Mouse (Mus musculus): ENCODE measurements at regions not wholly inside any gene's neighbourhood (a gene's known extent, or its start where the extent isn't known, plus 50 kb on each side); places are given as distances from the start of the nearest gene placed in this dataset.

- DNase-seq (ENCODE audit: low spot score in 2 of 2), result no peak
These were observed 226.0 kb upstream of the Fam241a start for GRCm38 (mm10) chr3:128122111-128122510.

GRCm38 (mm10) chr3:128120647-128121440, 224.7 kb upstream of the Fam241a start:
- DNase-seq (ENCODE audit: low spot score in 2 of 2), result no peak

GRCm38 (mm10) chr3:128113209-128113608, 217.1 kb upstream of the Fam241a start:
- DNase-seq (ENCODE audit: low spot score in 2 of 2), result no peak

DNA sequence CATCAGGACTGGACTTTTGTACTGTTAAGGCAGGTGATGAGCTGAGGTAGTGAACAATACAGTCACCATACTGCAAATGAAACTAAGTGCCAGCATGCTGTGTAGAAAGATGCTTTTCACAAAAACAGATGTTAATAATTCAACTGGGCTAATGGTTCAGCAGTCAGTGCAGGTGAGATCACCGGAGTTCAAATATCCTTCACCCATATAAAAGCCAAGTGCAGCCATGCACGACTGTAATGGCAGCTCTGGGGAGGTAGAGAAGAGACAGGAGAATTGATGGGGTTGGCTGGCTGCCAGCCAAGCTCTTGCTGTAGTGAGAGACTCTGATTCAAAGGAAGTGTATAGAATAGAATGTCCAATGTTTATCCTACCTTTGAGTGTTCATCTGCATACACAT, 214.3 kb upstream of the Fam241a start:
- DNase-seq (ENCODE audit: low spot score in 2 of 2), result no peak

DNA sequence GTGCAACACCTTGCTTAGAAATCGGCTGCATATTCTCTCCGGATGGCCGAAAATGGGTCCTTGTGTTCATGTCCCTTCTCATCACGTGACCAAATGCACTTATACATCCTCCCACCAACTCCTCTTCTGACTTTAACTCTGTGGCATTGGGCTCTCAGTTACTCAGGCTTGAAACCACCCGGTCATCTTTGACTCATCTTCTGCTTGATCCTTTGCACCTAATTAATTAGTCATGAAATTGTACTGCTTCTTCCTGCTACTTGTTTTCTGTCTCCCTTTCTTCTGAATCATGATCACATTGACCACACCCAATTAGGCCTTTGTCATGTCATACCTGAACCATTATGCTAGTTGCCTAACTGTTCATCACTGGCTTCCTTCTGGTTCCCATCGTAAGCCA, 208.4 kb upstream of the Fam241a start:
- no peak for DNase-seq (ENCODE audit: low spot score in 2 of 2)

DNA sequence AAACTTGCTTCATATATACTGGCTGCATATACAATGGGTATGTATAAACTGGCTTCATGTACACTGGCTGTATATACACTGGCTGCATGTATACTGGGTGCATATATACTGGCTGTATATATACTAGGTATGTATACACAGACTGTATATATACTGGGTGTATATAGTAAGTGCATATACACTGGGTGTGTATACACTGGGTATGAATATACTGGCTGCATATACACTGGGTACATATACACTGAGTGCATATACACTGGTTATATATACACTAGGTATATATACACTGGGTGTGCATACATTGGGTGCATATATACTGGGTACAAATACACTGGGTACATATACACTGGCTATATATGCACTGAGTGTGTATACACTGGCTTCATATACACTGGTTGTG, 196.9 kb upstream of the Fam241a start:
- DNase-seq (ENCODE audit: low spot score in 2 of 2), result no peak

DNA sequence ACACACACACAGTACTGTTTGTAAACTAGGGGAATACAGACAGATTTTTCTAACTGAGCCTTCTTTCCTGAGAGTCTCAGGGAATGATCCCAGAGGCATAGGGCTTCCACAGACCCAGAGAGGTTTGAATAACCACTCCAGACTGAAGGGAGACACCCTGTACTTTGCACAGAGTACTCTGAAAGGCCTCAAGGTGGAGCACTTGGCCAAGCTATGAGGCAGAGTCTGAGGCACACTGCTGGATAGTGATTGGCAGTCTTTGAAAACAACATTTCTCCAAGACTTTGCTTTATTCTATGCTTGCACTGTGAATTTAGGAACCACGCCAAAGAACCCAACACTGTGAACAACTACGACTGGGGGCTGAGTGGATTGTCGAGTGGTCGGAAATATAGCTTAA, 192.1 kb upstream of the Fam241a start:
- DNase-seq (ENCODE audit: low spot score in 2 of 2), result no peak

GRCm38 (mm10) chr3:128087163-128087562, 191.0 kb upstream of the Fam241a start:
- DNase-seq (ENCODE audit: low spot score in 2 of 2), result no peak

GRCm38 (mm10) chr3:128082463-128082862, 186.3 kb upstream of the Fam241a start:
- DNase-seq (ENCODE audit: low spot score in 2 of 2), result no peak

DNA sequence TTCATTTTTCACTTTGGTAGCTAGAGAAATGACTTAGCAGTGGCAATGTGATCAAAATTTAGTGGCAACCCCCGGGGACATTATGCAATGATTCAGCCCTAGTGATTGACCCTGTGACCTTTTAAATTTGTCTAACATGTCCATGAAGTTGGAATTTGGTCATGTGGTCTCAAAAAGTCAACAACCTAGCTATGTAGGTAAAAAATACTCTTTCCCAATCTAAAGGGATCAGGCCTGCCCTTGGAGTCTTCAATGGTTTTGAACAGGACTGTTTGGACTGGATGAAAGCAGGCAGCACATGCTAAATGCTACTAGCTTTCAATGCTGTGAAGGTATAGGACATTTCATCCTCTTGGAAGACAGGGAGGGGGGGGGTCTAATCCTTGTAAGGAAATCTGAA, 185.3 kb upstream of the Fam241a start:
- no peak for DNase-seq (ENCODE audit: low spot score in 2 of 2)

GRCm38 (mm10) chr3:128067861-128068260, 171.7 kb upstream of the Fam241a start:
- DNase-seq (ENCODE audit: low spot score in 2 of 2), result no peak

GRCm38 (mm10) chr3:128054031-128054430, 157.9 kb upstream of the Fam241a start:
- DNase-seq (ENCODE audit: low spot score in 2 of 2), result no peak

- DNase-seq (ENCODE audit: low spot score in 2 of 2), result no peak
These were observed 147.6 kb upstream of the Fam241a start for GRCm38 (mm10) chr3:128043709-128044108.

DNA sequence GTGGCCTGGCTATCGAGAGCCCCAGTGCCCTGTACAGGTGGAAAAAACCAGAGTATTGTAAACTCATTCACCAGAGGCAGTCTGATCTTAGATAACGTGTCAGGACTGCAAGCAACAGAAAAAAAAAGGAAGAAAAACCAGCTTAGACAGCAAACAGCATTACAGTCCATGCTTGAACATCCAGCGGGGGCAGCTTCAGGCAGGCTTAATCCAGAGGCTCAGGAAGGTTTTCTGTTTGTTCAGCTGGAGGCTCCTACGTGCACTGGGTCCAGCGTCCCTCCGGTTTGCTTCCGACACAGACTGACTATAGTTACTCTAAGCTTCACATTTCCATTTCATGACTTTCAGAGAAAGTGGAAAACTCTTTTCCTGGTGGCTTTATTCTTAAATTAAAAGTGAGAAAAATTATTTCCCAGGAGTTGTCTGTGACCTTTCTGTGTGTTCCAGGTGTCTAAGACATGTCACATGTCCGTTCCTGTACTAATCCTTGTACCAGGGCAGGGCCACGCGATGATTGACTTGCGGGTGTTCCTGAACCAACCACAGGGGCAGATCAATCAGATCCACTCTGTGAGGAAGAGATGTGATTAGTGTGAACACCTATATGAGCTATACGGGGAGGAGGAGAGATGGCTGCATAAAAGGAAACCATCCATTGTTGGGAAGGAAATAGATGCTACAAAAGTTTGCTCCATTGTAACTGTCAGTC, 144.4 kb upstream of the Fam241a start:
- no peak for DNase-seq (ENCODE audit: low spot score in 2 of 2)

DNA sequence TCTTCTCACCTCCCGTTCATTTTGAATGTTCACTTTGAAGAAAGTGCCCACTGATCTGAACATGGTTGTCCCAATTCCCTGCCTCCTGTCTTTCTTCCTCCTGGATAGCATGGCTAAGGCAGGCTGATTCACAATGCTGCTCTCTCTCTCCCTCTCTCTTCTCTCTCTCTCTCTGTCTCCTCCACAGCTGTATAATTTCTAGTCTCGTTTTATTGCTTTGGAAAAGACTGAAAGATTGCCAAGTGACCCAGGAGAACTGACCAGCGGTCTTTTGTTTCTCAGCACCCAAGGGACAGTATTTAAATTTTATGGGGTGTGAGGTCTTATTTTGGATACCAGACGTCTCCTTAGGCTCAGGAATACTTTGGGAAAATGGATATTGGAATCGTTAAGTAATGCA, 143.1 kb upstream of the Fam241a start:
- DNase-seq (ENCODE audit: low spot score in 2 of 2), result no peak

- no peak for DNase-seq (ENCODE audit: low spot score in 2 of 2)
These were observed 140.4 kb upstream of the Fam241a start for GRCm38 (mm10) chr3:128036538-128036937.

- DNase-seq (ENCODE audit: low spot score in 2 of 2), result no peak
These were observed 134.2 kb upstream of the Fam241a start for GRCm38 (mm10) chr3:128030352-128030751.

GRCm38 (mm10) chr3:128029565-128029915, 133.4 kb upstream of the Fam241a start:
- no peak for DNase-seq (ENCODE audit: low spot score in 2 of 2)

DNA sequence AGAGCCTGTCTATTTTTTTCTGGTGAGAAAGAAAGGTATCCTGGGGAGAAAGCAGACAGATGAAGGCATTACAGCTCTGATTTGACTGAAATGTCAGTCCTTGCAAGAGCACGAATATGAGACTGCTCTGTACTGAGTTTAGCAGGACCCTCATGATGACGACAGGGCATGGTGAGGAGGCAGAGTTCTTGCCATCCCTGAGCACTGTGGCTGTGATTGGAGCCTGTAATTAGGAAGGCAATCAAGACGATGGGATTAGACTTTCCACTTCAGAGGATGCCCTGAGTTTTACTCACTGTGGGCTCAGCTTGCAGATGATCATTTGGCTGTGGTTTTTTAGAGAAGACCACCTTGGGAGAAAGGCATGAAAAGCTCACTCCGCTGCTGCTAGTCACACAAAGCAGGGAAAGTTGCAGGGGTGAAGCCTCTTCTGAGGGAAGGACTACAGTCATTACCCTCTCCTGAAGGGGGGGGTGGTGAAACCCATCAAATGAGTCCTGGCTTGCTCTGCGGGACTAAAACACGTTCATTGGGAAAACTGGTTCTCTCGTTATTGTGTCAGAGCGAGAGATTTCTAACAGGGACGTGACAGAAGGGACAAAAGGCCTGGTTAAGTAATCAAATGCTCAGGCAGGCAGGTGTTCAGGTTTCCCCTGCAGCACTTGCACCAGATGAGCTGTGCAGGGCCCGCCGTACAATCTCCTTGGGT, 132.9 kb upstream of the Fam241a start:
- DNase-seq (ENCODE audit: low spot score in 2 of 2), result no peak

- DNase-seq (ENCODE audit: low spot score in 2 of 2), result no peak
These were observed 128.7 kb upstream of the Fam241a start for GRCm38 (mm10) chr3:128024856-128025255.

GRCm38 (mm10) chr3:128014909-128015308, 118.8 kb upstream of the Fam241a start:
- DNase-seq (ENCODE audit: low spot score in 2 of 2), result no peak

DNA sequence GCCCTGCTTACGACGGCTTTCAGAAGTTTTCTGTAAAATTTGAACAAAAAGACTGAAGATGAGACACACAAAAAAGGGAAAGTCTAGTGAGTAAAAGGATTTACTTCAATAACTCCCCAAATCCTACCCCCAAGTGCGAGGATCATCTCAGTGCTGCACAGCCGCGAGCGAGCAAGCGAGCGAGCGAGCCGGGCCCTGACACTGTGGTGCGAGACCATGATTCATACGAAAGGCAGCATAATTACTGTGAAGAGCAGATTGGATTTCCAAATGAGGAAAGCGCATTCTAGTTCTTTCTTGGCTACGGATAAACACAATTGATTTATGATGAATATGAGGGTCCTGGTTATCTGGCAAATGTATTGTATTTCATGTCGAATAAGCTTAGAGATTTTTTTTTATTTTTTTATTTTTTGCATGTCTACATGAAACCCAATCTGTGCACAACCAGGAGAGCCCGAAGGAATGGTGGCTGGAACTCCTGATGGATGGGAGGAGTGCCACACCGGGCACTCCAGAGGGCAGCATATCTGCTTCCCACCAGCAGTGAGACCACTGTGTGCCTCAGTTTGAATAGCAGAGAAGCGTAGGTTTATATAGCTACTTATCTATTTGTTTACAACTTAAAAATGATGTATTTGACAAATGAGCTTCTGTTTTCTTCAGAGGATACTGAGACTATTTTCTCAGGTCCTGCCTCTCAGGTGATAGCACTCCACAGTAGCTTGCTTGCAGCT, 106.9 kb upstream of the Fam241a start:
- DNase-seq (ENCODE audit: low spot score in 2 of 2), result no peak

Data from right cerebral cortex, postnatal 36 days (tissue).